ENCODE assay signal across 9 mouse cellular contexts in genomic region chr11:60070599-60070998, GRCm38 (mm10). TPM values are rescaled to one million over a fixed set of nuclear protein-coding genes. Genes with fewer than 3 reads are reported as not detected.
DNase-seq lines count a peak whose midpoint lies in the region; ATAC-seq and TF ChIP-seq lines count a peak whose summit lies in the region.
"Had no signal": no experiment of that assay in that cellular context is flagged by ENCODE, and none has a peak within 500 bp of the region (broad histone marks: within the 10 kb centered on the region; RNA-seq: fewer than 3 reads in every experiment).

No protein-coding gene starts in this region.

- H3K27ac ChIP-seq in intestine, embryonic 14.5 days (ENCODE audit: low read depth) = no peak overlapping the region
- H3K27ac ChIP-seq in intestine, embryonic 15.5 days = no peak overlapping the region
- H3K27ac ChIP-seq: macrophage had no signal

- no peaks in the 10 kb centered on the region for H3K27me3 ChIP-seq in intestine, embryonic 14.5 days (replicated peaks; ENCODE audit: control insufficient read depth, insufficient read depth, low read length)
- H3K27me3 ChIP-seq in intestine, embryonic 15.5 days (replicated peaks) = no peaks in the 10 kb centered on the region
- no peaks in the 10 kb centered on the region for H3K27me3 ChIP-seq in Patski

- CTCF ChIA-PET in Patski (lab: Charles Lee) = no interaction called here

- WGBS in intestine, embryonic 14.5 days = 41% methylated on average over 8 of the region's 8 CpGs
- 43% methylated on average over 8 of the region's 8 CpGs for WGBS in intestine, embryonic 15.5 days

- H3K4me1 ChIP-seq in intestine, embryonic 14.5 days (replicated peaks; ENCODE audit: control insufficient read depth, insufficient read depth, low read length) = no peaks in the 10 kb centered on the region
- no peaks in the 10 kb centered on the region for H3K4me1 ChIP-seq in intestine, embryonic 15.5 days (replicated peaks)

- DNase-seq in intestine, embryonic 14.5 days (ENCODE audit: low spot score) = peak; percentile 81
- peak; percentile 58 to 67 for DNase-seq in B cell, adult 2 months
- DNase-seq in Patski (ENCODE audit: low read depth, low spot score) = no peak
- peak; percentile 74 for DNase-seq in kidney, postnatal 10 days
- peak; percentile 70 for DNase-seq in naive thymus-derived CD4-positive, alpha-beta T cell, adult 2 months (ENCODE audit: low read depth)

- no peak for ATAC-seq in intestine, embryonic 14.5 days (replicated peaks; ENCODE audit: low FRiP score, low TSS enrichment, low read depth)
- no peak for ATAC-seq in intestine, embryonic 15.5 days
- no peak for ATAC-seq in Patski
- ATAC-seq in common myeloid progenitor, adult 5-6 weeks (replicated peaks; ENCODE audit: low read depth, poor library complexity, severe bottlenecking) = peak; percentile 85
- ATAC-seq in inflammation-experienced regulatory T-cells, adult 6 months = no peak

- H3K4me3 ChIP-seq in intestine, embryonic 14.5 days (ENCODE audit: low read depth, low read length) = no peak overlapping the region
- no peak overlapping the region for H3K4me3 ChIP-seq in intestine, embryonic 15.5 days (replicated peaks)

- in situ Hi-C loops in Patski (cut with MboI; ENCODE audit: low pct_unique_long_range_greater_than_20kb) = no loop called here

- H3K9ac ChIP-seq in intestine, embryonic 14.5 days (ENCODE audit: low read length) = no peak overlapping the region
- no peak overlapping the region for H3K9ac ChIP-seq in intestine, embryonic 15.5 days

- H3K4me2 ChIP-seq in intestine, embryonic 14.5 days (ENCODE audit: low read length) = no peak overlapping the region
- no peak overlapping the region for H3K4me2 ChIP-seq in intestine, embryonic 15.5 days (replicated peaks)

- POLR2A ChIA-PET in Patski (lab: Charles Lee) = no interaction called here

- no peaks in the 10 kb centered on the region for H3K36me3 ChIP-seq in intestine, embryonic 14.5 days (ENCODE audit: control insufficient read depth, insufficient read depth, low read length)
- no peaks in the 10 kb centered on the region for H3K36me3 ChIP-seq in intestine, embryonic 15.5 days

- H3K9me3 ChIP-seq in intestine, embryonic 14.5 days (ENCODE audit: control insufficient read depth, low read length) = no peaks in the 10 kb centered on the region
- H3K9me3 ChIP-seq in intestine, embryonic 15.5 days = no peaks in the 10 kb centered on the region

- peak; percentile 69 for TF ChIP-seq CTCF in Patski (IDR thresholded peaks at IDR 0.05)

RNA-seq across cellular contexts. Expression of gene Pemt, which starts 24.3 kb away (rescaled TPM):
- 9.1 and 12.5 TPM in 2 replicates for polyA plus RNA-seq in intestine, embryonic 14.5 days (2014; fragmentation: Nextera tagmentation; extraction: Ambion mirVana)
- 8.2 and 8.8 TPM in 2 replicates for polyA plus RNA-seq in intestine, embryonic 15.5 days (2015; fragmentation: Nextera tagmentation; extraction: Ambion mirVana)
- 6.9 TPM for polyA plus RNA-seq in Patski (2021)
- total RNA-seq in common myeloid progenitor, adult 5-6 weeks (2017) = 0.92 and 5.6 TPM in 2 replicates
- 1 to 10 TPM in 2 of 3 experiments, under 1 TPM in 1; 0.74 to 2.5 (median 1.9) TPM for polyA plus RNA-seq in inflammation-experienced regulatory T-cells, adult 6 months (2017; shearing (Covaris generic))

RNA-seq across cellular contexts. Expression of gene Rai1, which starts 34.2 kb away (rescaled TPM):
- 28.2 and 31.2 TPM in 2 replicates for polyA plus RNA-seq in intestine, embryonic 14.5 days (2014; fragmentation: Nextera tagmentation; extraction: Ambion mirVana)
- polyA plus RNA-seq in intestine, embryonic 15.5 days (2015; fragmentation: Nextera tagmentation; extraction: Ambion mirVana) = 18.2 and 18.5 TPM in 2 replicates
- 40.3 TPM for polyA plus RNA-seq in Patski (2021)
- total RNA-seq in common myeloid progenitor, adult 5-6 weeks (2017) = 15.5 and 21.1 TPM in 2 replicates
- 10 to 100 TPM in 2 of 3 experiments, 1 to 10 TPM in 1; 5.6 to 12.2 (median 12.1) TPM for polyA plus RNA-seq in inflammation-experienced regulatory T-cells, adult 6 months (2017; shearing (Covaris generic))
